Mouse (Mus musculus) spleen, postnatal 14 days (tissue): Measurements from ENCODE around the gene Pif1.

Experiments used
- DNase-seq, 2 experiments: peaks; one replicate each; pipeline ENCODE4 v3.0.0; 2021 to 2022; ENCODE audit warnings: low spot score in 2 of 2

The Pif1 gene

GRCm38 (mm10) chr9:65586406-65587269, at the start of gene Pif1:
Pif1 (plus strand) TSS chr9:65587160.
- peak; percentile 81 for DNase-seq

GRCm38 (mm10) chr9:65537901-65538630, 48.9 kb upstream of the Pif1 start:
- no peak for DNase-seq

GRCm38 (mm10) chr9:65539697-65540096, 47.3 kb upstream of the Pif1 start:
- DNase-seq = no peak

GRCm38 (mm10) chr9:65541126-65542068, 45.6 kb upstream of the Pif1 start:
- peak in 1 of 2 experiments; percentile 54 for DNase-seq

GRCm38 (mm10) chr9:65542111-65542524, 44.8 kb upstream of the Pif1 start:
- DNase-seq = no peak

GRCm38 (mm10) chr9:65545635-65546412, 41.1 kb upstream of the Pif1 start:
- peak in 1 of 2 experiments; percentile 7 for DNase-seq

GRCm38 (mm10) chr9:65546413-65546695, 40.6 kb upstream of the Pif1 start:
- DNase-seq = peak in 1 of 2 experiments; percentile 7

GRCm38 (mm10) chr9:65547111-65547510, 39.8 kb upstream of the Pif1 start:
- DNase-seq = no peak

GRCm38 (mm10) chr9:65547844-65548243, 39.1 kb upstream of the Pif1 start:
- DNase-seq = no peak

- peak in 1 of 2 experiments; percentile 6 for DNase-seq
Observed at GRCm38 (mm10) chr9:65548311-65548710, 38.6 kb upstream of the Pif1 start.

GRCm38 (mm10) chr9:65549139-65549538, 37.8 kb upstream of the Pif1 start:
- DNase-seq = no peak

- DNase-seq = no peak
Observed at GRCm38 (mm10) chr9:65549643-65550042, 37.3 kb upstream of the Pif1 start.

- DNase-seq = no peak
Observed at GRCm38 (mm10) chr9:65550079-65550831, 36.7 kb upstream of the Pif1 start.

- peak; percentile 44 to 51 for DNase-seq
Observed at GRCm38 (mm10) chr9:65551035-65551434, 35.9 kb upstream of the Pif1 start.

GRCm38 (mm10) chr9:65552141-65552540, 34.8 kb upstream of the Pif1 start:
- peak in 1 of 2 experiments; percentile 9 for DNase-seq

- no peak for DNase-seq
Observed at GRCm38 (mm10) chr9:65552711-65553110, 34.2 kb upstream of the Pif1 start.

- DNase-seq = no peak
Observed at GRCm38 (mm10) chr9:65555001-65555405, 32.0 kb upstream of the Pif1 start.

- no peak for DNase-seq
Observed at GRCm38 (mm10) chr9:65555621-65556020, 31.3 kb upstream of the Pif1 start.

- DNase-seq = no peak
Observed at GRCm38 (mm10) chr9:65556349-65556748, 30.6 kb upstream of the Pif1 start.

- DNase-seq = peak in 1 of 2 experiments; percentile 6
Observed at GRCm38 (mm10) chr9:65556979-65557378, 30.0 kb upstream of the Pif1 start.
